Mouse (Mus musculus) urinary bladder, postnatal 0 days (tissue): Measurements from ENCODE around the gene Gtpbp1. TPM values are rescaled to one million over a fixed set of nuclear protein-coding genes. Genes with fewer than 3 reads are reported as not detected.

Experiments
- polyA plus RNA-seq: library from polyadenylated mRNA; unstranded; fragments of >200 nt; fragmentation: Nextera tagmentation; extraction: Ambion mirVana; gene quantifications from 2 replicates; pipeline ENCODE4 v1.2.1, GENCODE M21; 2015

Gene Gtpbp1
- 19.3 and 20.0 TPM in 2 replicates for polyA plus RNA-seq

DNA sequence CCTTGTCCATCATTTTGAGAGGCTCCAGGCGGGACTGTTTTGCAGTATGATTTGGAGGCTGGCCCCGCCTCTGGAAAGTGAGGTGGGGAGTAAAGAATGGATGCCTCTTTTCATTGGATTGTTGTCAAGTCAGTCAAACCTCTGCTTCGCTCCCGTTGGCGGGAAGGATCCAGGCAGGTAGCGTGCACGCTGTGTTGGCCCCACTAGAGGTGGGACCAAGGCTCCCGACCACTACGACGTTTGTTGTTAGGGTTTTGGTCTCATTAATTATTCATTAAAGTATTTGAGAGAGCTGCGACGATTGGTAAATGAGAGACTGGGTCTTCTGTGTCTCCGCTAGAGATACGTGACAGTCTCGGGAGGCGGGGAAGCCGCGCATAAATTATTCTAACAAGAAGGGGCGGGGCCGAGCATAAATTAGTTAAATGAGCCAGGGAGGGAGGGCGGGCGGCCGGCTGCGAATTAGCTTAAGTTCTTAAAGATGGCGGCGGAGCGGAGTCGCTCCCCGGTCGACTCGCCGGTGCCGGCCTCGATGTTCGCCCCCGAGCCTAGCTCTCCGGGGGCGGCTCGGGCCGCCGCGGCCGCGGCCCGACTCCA, at the start of gene Gtpbp1:
Gene Gtpbp1 (plus strand): TSS at position 420 of the 597 bp plus-strand sequence.

DNA sequence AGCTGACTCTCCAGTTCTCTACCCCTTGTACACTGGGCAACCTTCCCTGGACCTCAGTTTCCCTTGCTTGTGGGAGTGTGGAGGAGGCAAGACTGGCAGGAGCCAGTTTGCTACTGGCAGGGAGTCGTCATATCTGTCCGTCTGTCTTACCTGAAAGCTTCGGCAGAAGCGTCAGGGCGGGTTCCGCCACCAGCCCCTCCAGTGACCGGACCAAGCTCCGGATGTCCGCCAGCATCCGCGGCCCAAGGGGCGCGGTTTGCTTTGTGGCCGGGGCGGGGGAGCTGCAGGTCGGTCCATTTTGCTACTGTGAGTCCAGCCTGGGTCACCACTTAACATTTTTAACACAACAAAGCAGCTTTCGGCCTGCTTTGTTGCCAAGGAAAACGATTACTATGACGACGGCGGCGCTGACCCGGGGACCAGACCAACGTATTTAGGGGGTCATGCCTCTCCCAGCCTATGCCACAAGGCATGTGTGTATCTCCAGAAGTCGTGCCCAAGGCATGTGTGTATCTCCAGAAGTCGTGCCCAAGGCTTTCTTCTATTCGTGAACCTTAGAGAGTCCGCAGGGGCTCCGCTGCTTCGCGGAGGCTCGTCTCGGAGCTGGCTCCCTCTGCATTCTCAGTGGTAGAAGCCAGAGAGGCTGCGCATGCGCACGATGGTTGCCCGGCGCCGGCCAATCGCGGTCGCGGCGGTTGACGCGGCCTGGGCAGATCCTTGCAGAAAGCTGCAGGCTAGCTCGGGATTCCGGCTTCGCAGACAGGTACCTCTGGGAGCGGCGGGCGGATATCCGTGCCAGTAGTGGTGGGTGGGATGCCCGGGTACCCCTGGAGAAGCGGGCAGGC, 31.9 kb upstream of the Gtpbp1 start, which contains the start of the genes Fam227a and Cby1:
Gene Fam227a (minus strand): TSS at position 426 of the 845 bp plus-strand sequence.
Gene Cby1 (plus strand): TSS at position 669 of the 845 bp plus-strand sequence.

DNA sequence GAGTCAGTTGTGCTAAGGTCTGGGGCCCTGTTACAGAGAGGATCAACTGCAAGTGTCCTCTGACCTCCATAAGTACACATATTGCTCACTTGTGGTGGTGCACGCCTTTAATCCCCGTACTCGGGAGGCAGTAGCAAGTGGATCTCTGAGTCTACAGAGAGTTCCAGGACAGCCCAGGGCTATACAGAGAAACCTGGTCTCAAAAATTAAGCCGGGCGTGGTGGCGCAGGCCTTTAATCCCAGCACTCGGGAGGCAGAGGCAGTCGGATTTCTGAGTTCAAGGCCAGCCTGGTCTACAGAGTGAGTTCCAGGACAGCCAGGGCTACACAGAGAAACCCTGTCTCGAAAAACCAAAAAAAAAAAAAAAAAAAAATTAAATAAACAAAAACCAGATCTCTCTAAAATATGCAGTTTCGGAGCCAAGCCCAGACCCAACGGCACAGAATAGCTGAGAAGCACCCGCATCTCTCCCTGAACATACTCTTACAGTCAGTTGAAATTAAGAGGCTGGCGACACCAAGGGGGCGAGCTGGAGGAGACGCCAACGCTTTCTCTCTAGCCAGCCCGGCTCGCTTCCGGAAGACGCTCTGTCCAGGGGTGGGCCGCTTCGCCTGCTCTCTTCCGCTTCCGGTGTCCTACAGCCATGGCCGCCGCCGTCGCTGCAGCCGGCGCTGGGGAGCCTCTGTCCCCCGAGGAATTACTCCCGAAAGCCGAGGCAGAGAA, 20.2 kb upstream of the Gtpbp1 start, which contains the start of gene Tomm22:
Gene Tomm22 (plus strand): TSS at position 613 of the 723 bp plus-strand sequence.

DNA sequence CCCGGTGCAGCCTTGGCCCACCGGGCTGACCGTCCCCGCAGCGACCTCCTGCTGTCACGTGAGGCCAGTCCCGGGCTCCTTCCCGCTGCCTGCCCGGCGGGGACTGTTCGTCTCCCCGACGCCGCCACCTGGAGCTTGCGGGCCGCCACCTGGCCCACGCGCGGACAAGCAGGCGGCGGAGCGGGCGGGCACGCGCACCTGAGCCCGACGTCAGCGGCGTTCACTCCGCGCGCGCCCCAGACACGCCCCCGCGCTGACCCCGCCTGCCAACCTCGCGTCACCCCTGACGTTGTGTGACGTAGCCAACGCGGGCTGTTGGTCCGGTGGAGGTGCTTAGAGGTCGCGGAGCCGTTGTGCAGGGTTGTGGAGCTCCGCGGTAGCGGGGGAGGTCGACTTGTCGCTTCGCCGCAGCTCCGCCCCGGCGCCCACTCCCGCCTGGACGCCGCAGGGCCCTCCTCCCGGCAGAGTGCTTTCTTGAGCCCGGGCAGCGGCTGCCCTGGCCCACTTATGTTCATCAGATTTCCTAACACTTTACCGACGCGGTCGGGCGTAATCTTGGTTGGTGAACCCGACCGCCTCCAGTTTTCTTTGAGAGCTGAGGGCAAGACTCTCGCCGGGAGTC, 2.9 kb upstream of the Gtpbp1 start, which contains the start of gene Josd1:
Gene Josd1 (minus strand): TSS at position 274 of the 622 bp plus-strand sequence.

DNA sequence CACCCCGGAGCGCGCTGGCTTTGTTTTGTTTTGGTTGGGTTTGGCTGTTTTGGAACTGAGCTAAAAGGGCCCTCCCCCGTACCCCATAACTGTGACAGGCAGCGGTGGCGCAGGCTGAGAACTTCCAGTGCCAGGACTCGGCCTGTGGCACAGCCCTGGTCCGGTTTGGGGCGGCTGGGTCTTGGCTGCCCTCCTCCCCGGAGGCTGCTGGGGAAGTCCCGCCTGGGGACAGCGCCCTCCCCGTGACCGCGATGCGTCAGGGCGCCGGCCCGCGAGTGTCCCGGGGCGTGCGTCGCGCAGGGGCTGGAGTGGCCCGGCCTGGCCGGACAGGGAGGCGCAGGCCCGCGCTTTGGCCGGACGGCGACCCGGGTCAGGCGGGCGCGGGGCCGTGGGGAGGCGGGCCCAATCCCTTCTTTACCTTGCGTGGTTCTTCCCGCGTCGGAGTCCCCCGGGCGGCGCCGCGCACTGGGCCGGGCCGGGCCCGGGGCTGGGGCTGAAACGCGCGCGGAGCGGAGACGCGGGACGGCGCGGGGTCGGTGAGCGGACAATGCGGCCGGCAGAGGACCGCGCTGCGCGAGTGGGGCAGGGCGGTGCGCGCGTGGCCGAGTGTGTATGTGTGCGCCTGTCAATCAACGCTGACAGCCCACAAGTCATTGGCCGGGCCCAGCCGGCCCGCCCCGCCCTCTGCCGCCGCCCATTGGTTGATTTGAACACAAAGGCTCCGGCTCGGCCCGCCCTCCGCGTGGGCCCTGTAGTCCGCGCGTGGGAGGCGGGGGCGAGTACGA, 51.5 kb downstream of the Gtpbp1 start, which contains the start of gene Sun2:
Gene Sun2 (minus strand): TSS at position 616 of the 785 bp plus-strand sequence.

Other genes starting within 250 kb of the Gtpbp1 start
- 41.8 and 51.8 TPM in 2 replicates for gene Csnk1e, start 235.3 kb upstream of the Gtpbp1 start, polyA plus RNA-seq
- gene Kcnj4, start 185.6 kb upstream of the Gtpbp1 start, polyA plus RNA-seq: 0.07 TPM in 1 of 2 replicates, not detected in the other
- gene Kdelr3, start 174.4 kb upstream of the Gtpbp1 start, polyA plus RNA-seq: 141 and 162 TPM in 2 replicates
- 18.3 and 22.5 TPM in 2 replicates for gene Ddx17, start 144.1 kb upstream of the Gtpbp1 start, polyA plus RNA-seq
- gene Dmc1, start 85.7 kb upstream of the Gtpbp1 start, polyA plus RNA-seq: 2.2 and 2.4 TPM in 2 replicates
- 0.33 and 0.59 TPM in 2 replicates for gene Fam227a, start 31.9 kb upstream of the Gtpbp1 start, polyA plus RNA-seq
- 25.8 and 26.8 TPM in 2 replicates for gene Cby1, start 31.6 kb upstream of the Gtpbp1 start, polyA plus RNA-seq
- 165 and 179 TPM in 2 replicates for gene Tomm22, start 20.0 kb upstream of the Gtpbp1 start, polyA plus RNA-seq
- gene Josd1, start 2.9 kb upstream of the Gtpbp1 start, polyA plus RNA-seq: 13.3 and 13.7 TPM in 2 replicates
- 5.7 and 6.0 TPM in 2 replicates for gene Sun2, start 51.7 kb downstream of the Gtpbp1 start, polyA plus RNA-seq
- 37.7 and 38.3 TPM in 2 replicates for gene Dnal4, start 87.0 kb downstream of the Gtpbp1 start, polyA plus RNA-seq
- gene Nptxr, start 113.9 kb downstream of the Gtpbp1 start, polyA plus RNA-seq: 3.2 and 3.3 TPM in 2 replicates
- 0.22 and 0.82 TPM in 2 replicates for gene Npcd, start 143.4 kb downstream of the Gtpbp1 start, polyA plus RNA-seq
- 43.3 and 46.2 TPM in 2 replicates for gene Cbx6, start 143.8 kb downstream of the Gtpbp1 start, polyA plus RNA-seq
- gene Apobec3, start 200.8 kb downstream of the Gtpbp1 start, polyA plus RNA-seq: 15.2 and 15.6 TPM in 2 replicates